Mouse (Mus musculus): Measurements from ENCODE around the gene Psmc1. TPM values are rescaled to one million over a fixed set of nuclear protein-coding genes. Genes with fewer than 3 reads are reported as not detected.

Gene Psmc1
- 115 TPM for polyA plus RNA-seq (2014; fragmentation: Illumina TruSeq; extraction: RNeasy Lipid Tissue Mini Kit (QIAGEN cat#74804); ENCODE audit: low read depth, low replicate concordance)

GRCm38 (mm10) chr12:100109986-100110696 is at the start of gene Psmc1:
Gene Psmc1 (plus strand): TSS chr12:100110154.

DNA sequence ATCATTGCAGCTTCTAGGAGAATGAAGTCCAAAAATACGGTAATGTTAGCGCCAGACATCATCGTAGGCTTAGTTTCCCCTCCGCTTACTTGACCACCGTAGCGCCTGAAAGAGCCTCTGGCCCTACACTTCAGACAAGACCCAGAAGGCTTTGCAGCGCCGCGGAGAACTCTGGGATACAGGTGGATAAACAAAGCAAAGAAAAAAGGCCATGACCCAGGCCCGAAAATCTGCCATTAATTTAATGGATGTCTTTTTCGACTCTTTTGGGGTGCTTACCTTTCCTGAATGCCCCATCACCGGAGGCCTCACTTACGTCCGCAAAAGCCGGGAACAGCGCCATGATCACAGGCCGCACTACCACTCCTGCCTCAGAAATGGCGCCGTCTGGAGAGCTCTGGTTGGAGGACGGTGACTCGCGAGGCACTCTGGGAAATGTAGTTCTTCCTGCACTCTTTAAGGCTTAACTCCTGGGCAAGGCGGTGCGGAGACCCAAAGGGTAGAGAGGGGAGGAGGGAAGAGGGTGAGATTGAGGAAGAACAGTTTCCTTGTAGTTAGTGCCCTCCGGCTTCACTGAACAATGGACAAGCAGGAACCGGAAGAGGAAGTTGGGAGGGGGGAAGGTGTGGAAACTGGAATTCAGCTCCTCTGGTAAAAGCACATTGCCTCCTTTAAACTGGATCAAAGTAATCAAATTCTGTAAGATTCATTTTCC is 49.5 kb downstream of the Psmc1 start, which contains the start of gene Nrde2:
Gene Nrde2 (minus strand): TSS at position 393 of the 715 bp plus-strand sequence.

Other genes starting within 250 kb of the Psmc1 start
- 0.66 TPM for gene Efcab11, start 225.7 kb upstream of the Psmc1 start, polyA plus RNA-seq (2014; fragmentation: Illumina TruSeq; extraction: RNeasy Lipid Tissue Mini Kit (QIAGEN cat#74804); ENCODE audit: low read depth, low replicate concordance)
- gene Tdp1, start 225.6 kb upstream of the Psmc1 start, polyA plus RNA-seq (2014; fragmentation: Illumina TruSeq; extraction: RNeasy Lipid Tissue Mini Kit (QIAGEN cat#74804); ENCODE audit: low read depth, low replicate concordance) = 10.0 TPM
- 0.99 TPM for gene Kcnk13, start 145.7 kb upstream of the Psmc1 start, polyA plus RNA-seq (2014; fragmentation: Illumina TruSeq; extraction: RNeasy Lipid Tissue Mini Kit (QIAGEN cat#74804); ENCODE audit: low read depth, low replicate concordance)
- gene Nrde2, start 49.5 kb downstream of the Psmc1 start, polyA plus RNA-seq (2014; fragmentation: Illumina TruSeq; extraction: RNeasy Lipid Tissue Mini Kit (QIAGEN cat#74804); ENCODE audit: low read depth, low replicate concordance) = 10.1 TPM
- gene Calm1, start 89.3 kb downstream of the Psmc1 start, polyA plus RNA-seq (2014; fragmentation: Illumina TruSeq; extraction: RNeasy Lipid Tissue Mini Kit (QIAGEN cat#74804); ENCODE audit: low read depth, low replicate concordance) = 314 TPM